Mouse (Mus musculus): ENCODE measurements around the gene Rab40b. TPM values are rescaled to one million over a fixed set of nuclear protein-coding genes. Genes with fewer than 3 reads are reported as not detected.

The Rab40b gene
- total RNA-seq (2021) = 10 to 100 TPM; 14.6 to 17.9 TPM
- long read RNA-seq, experiment 1, transcript Rab40b-201 (6 exons, 1,861 nt) = major isoform, 42 of 50 reads
- long read RNA-seq, experiment 1, partial matches to known transcripts = 3 of 50 reads
- long read RNA-seq, experiment 1, other reads (novel, unspliced or antisense) = 5 of 50 reads
- long read RNA-seq, experiment 2, transcript Rab40b-201 (6 exons, 1,861 nt) = major isoform, 26 of 29 reads
- long read RNA-seq, experiment 2, partial matches to known transcripts = 0 of 29 reads
- long read RNA-seq, experiment 2, other reads (novel, unspliced or antisense) = 3 of 29 reads

GRCm38 (mm10) chr11:121387750-121388553, at the start of gene Rab40b:
TSS of gene Rab40b (minus strand) at chr11:121388251.
- peak; percentile 94 for DNase-seq (ENCODE audit: low spot score)

GRCm38 (mm10) chr11:121437236-121437635, 49.2 kb upstream of the Rab40b start:
- DNase-seq (ENCODE audit: low spot score) = no peak

GRCm38 (mm10) chr11:121434156-121435155, 46.4 kb upstream of the Rab40b start, which contains the start of gene Fn3k:
TSS of gene Fn3k (plus strand) at chr11:121434913.
- DNase-seq (ENCODE audit: low spot score) = peak; percentile 90

- DNase-seq (ENCODE audit: low spot score) = no peak
Measured at GRCm38 (mm10) chr11:121433397-121433796, 45.3 kb upstream of the Rab40b start.

GRCm38 (mm10) chr11:121421553-121422173, 33.6 kb upstream of the Rab40b start:
- DNase-seq (ENCODE audit: low spot score) = no peak

GRCm38 (mm10) chr11:121420830-121421552, 32.9 kb upstream of the Rab40b start, which contains the start of gene Fn3krp:
TSS of gene Fn3krp (plus strand) at chr11:121421401.
- DNase-seq (ENCODE audit: low spot score) = peak; percentile 100

- no peak for DNase-seq (ENCODE audit: low spot score)
Measured at GRCm38 (mm10) chr11:121420379-121420778, 32.3 kb upstream of the Rab40b start.

- no peak for DNase-seq (ENCODE audit: low spot score)
Measured at GRCm38 (mm10) chr11:121418932-121419331, 30.9 kb upstream of the Rab40b start.

- no peak for DNase-seq (ENCODE audit: low spot score)
Measured at GRCm38 (mm10) chr11:121417971-121418370, 29.9 kb upstream of the Rab40b start.

GRCm38 (mm10) chr11:121415351-121415750, 27.3 kb upstream of the Rab40b start:
- no peak for DNase-seq (ENCODE audit: low spot score)

- no peak for DNase-seq (ENCODE audit: low spot score)
Measured at GRCm38 (mm10) chr11:121414762-121415161, 26.7 kb upstream of the Rab40b start.

GRCm38 (mm10) chr11:121407366-121408155, 19.5 kb upstream of the Rab40b start:
- no peak for DNase-seq (ENCODE audit: low spot score)

- DNase-seq (ENCODE audit: low spot score) = no peak
Measured at GRCm38 (mm10) chr11:121392405-121392804, 4.4 kb upstream of the Rab40b start.

GRCm38 (mm10) chr11:121390793-121391192, 2.7 kb upstream of the Rab40b start:
- DNase-seq (ENCODE audit: low spot score) = no peak

GRCm38 (mm10) chr11:121388554-121388945, 499 bp upstream of the Rab40b start:
- DNase-seq (ENCODE audit: low spot score) = no peak

- no peak for DNase-seq (ENCODE audit: low spot score)
Measured at GRCm38 (mm10) chr11:121380294-121380693, 7.8 kb downstream of the Rab40b start.

- DNase-seq (ENCODE audit: low spot score) = no peak
Measured at GRCm38 (mm10) chr11:121378644-121379043, 9.4 kb downstream of the Rab40b start.

- DNase-seq (ENCODE audit: low spot score) = no peak
Measured at GRCm38 (mm10) chr11:121373305-121373704, 14.7 kb downstream of the Rab40b start.

- no peak for DNase-seq (ENCODE audit: low spot score)
Measured at GRCm38 (mm10) chr11:121370337-121370994, 17.6 kb downstream of the Rab40b start.

Measured in gastrocnemius, adult 18-20 months (tissue).